Mouse (Mus musculus) intestine, embryonic 15.5 days (tissue): Measurements from ENCODE around the gene Cbfa2t2. TPM values are rescaled to one million over a fixed set of nuclear protein-coding genes. Genes with fewer than 3 reads are reported as not detected.

Source experiments
- ATAC-seq: fragments of 200-750 bp; cut with Nextera tagmentation; 2 replicates; pipeline ENCODE4 v1.8.0; 2017; ENCODE audit warnings: moderate TSS enrichment, moderate library complexity
- H3K27ac ChIP-seq: fragments of 300-500 bp; sonication (generic); 2 replicates; pipeline ENCODE4 v1.5.1; 2015; ENCODE audit warnings: mild to moderate bottlenecking, inconsistent platforms
- H3K27me3 ChIP-seq: fragments of 300-500 bp; sonication (generic); replicated peaks from 2 replicates; pipeline ENCODE4 v1.6.1; 2015; ENCODE audit warnings: inconsistent platforms
- H3K36me3 ChIP-seq: fragments of 300-500 bp; sonication (generic); 2 replicates; pipeline ENCODE4 v1.6.1; 2015; ENCODE audit warnings: inconsistent platforms
- H3K4me1 ChIP-seq: fragments of 300-500 bp; sonication (generic); replicated peaks from 2 replicates; pipeline ENCODE4 v1.6.1; 2015; ENCODE audit warnings: inconsistent platforms
- H3K4me2 ChIP-seq: fragments of 300-500 bp; sonication (generic); replicated peaks from 2 replicates; pipeline ENCODE4 v1.6.1; 2015; ENCODE audit warnings: mild to moderate bottlenecking, inconsistent platforms
- H3K4me3 ChIP-seq: fragments of 300-500 bp; sonication (generic); replicated peaks from 2 replicates; pipeline ENCODE4 v1.5.1; 2015; ENCODE audit warnings: inconsistent platforms
- H3K9ac ChIP-seq: fragments of 300-500 bp; sonication (generic); 2 replicates; pipeline ENCODE4 v1.6.1; 2015; ENCODE audit warnings: inconsistent platforms
- H3K9me3 ChIP-seq: fragments of 300-500 bp; sonication (generic); 2 replicates; pipeline ENCODE4 v1.6.1; 2016; ENCODE audit warnings: inconsistent platforms
- WGBS: fragments of 180-500 bp; shearing (Covaris S2); methylation state at CpG from one replicate; pipeline ENCODE4 v1.1.7; 2015; 5-methylcytosine and 5-hydroxymethylcytosine counted together
- polyA plus RNA-seq: library from polyadenylated mRNA; unstranded; fragments of >200 nt; fragmentation: Nextera tagmentation; extraction: Ambion mirVana; gene quantifications from 2 replicates; pipeline ENCODE4 v1.2.1, GENCODE M21; 2015

Cbfa2t2 gene
- polyA plus RNA-seq, 1 experiment from 2014 or later = 26.3 TPM

- Histone ChIP-seq H3K4me2 (no peak overlapping the region), H3K4me3 (no peak overlapping the region), H3K36me3 (no peaks in the 10 kb centered on the region), H3K27ac (no peak overlapping the region), H3K27me3 (no peaks in the 10 kb centered on the region), H3K9ac (no peak overlapping the region), H3K4me1 (no peaks in the 10 kb centered on the region), H3K9me3 (no peaks in the 10 kb centered on the region)
- 66% methylated on average over 8 of the region's 8 CpGs for WGBS
- ATAC-seq = no peak
Observed at GRCm38 (mm10) chr2:154580586-154580985, 144.3 kb downstream of the Cbfa2t2 start.

DNA sequence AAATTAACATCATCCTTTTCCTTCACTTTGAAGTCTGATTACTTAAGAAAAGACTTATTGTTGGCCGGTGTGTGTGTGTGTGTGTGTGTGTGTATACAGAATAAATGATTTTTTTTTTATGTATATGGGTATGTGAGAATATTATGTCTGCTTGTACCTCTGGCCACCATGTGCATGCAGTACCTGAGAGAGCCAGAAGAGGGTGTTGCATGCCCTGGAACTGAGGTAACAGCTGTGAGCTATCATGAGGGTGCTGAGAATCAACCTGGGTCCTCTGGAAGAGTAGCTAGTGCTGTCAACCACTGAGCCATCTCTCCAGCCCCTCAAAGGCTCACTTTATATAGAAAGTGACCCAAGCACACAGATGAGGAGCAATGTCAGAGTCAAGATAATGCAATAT, 145.1 kb downstream of the Cbfa2t2 start:
- no peaks in the 10 kb centered on the region for H3K9me3 ChIP-seq
- H3K4me1 ChIP-seq = no peaks in the 10 kb centered on the region
- no peak overlapping the region for H3K9ac ChIP-seq
- H3K4me3 ChIP-seq = no peak overlapping the region
- no peak overlapping the region for H3K4me2 ChIP-seq
- H3K36me3 ChIP-seq = no peaks in the 10 kb centered on the region
- WGBS = 92% methylated on average over 1 of the region's 1 CpGs
- H3K27ac ChIP-seq = no peak overlapping the region
- no peaks in the 10 kb centered on the region for H3K27me3 ChIP-seq
- ATAC-seq = no peak

GRCm38 (mm10) chr2:154583906-154584872, 147.9 kb downstream of the Cbfa2t2 start:
- no peaks in the 10 kb centered on the region for H3K27me3 ChIP-seq
- peaks cover 7% of the 10 kb centered on the region for H3K36me3 ChIP-seq
- H3K27ac ChIP-seq = no peak overlapping the region
- no peak overlapping the region for H3K4me3 ChIP-seq
- no peaks in the 10 kb centered on the region for H3K9me3 ChIP-seq
- ATAC-seq = peak; percentile 59
- 58% methylated on average over 15 of the region's 15 CpGs for WGBS
- no peak overlapping the region for H3K4me2 ChIP-seq
- H3K4me1 ChIP-seq = no peaks in the 10 kb centered on the region
- no peak overlapping the region for H3K9ac ChIP-seq

GRCm38 (mm10) chr2:154584931-154585601, 148.8 kb downstream of the Cbfa2t2 start:
- no peaks in the 10 kb centered on the region for H3K4me1 ChIP-seq
- no peak overlapping the region for H3K27ac ChIP-seq
- H3K36me3 ChIP-seq = peaks cover 7% of the 10 kb centered on the region
- ATAC-seq = no peak
- no peaks in the 10 kb centered on the region for H3K27me3 ChIP-seq
- no peaks in the 10 kb centered on the region for H3K9me3 ChIP-seq
- H3K9ac ChIP-seq = no peak overlapping the region
- no peak overlapping the region for H3K4me3 ChIP-seq
- WGBS = 71% methylated on average over 17 of the region's 17 CpGs
- no peak overlapping the region for H3K4me2 ChIP-seq

GRCm38 (mm10) chr2:154586405-154586804, 150.1 kb downstream of the Cbfa2t2 start:
- Histone ChIP-seq H3K36me3 (peaks cover 7% of the 10 kb centered on the region), H3K27me3 (no peaks in the 10 kb centered on the region), H3K4me3 (no peak overlapping the region), H3K27ac (no peak overlapping the region), H3K9me3 (no peaks in the 10 kb centered on the region), H3K9ac (no peak overlapping the region), H3K4me2 (no peak overlapping the region), H3K4me1 (no peaks in the 10 kb centered on the region)
- no peak for ATAC-seq
- WGBS = 76% methylated on average over 5 of the region's 5 CpGs

Other genes with a start within 250 kb of the Cbfa2t2 start
- 0.25 and 8.3 TPM in 2 replicates for gene Bpifb1, start 245.7 kb upstream of the Cbfa2t2 start, polyA plus RNA-seq
- gene Bpifb5, start 212.7 kb upstream of the Cbfa2t2 start, polyA plus RNA-seq = 0.09 and 0.13 TPM in 2 replicates
- not detected in 2 replicates for gene Bpifb9a, start 178.6 kb upstream of the Cbfa2t2 start, polyA plus RNA-seq
- gene Bpifb9b, start 129.3 kb upstream of the Cbfa2t2 start, polyA plus RNA-seq = not detected in 2 replicates
- 16.9 and 18.1 TPM in 2 replicates for gene Cdk5rap1, start 63.5 kb upstream of the Cbfa2t2 start, polyA plus RNA-seq
- gene Snta1, start 28.4 kb upstream of the Cbfa2t2 start, polyA plus RNA-seq = 4.6 and 5.0 TPM in 2 replicates
- 0.52 and 0.57 TPM in 2 replicates for gene 1700003F12Rik, start 110.6 kb downstream of the Cbfa2t2 start, polyA plus RNA-seq
- gene Actl10, start 115.3 kb downstream of the Cbfa2t2 start, polyA plus RNA-seq = 0.15 TPM in 1 of 2 replicates, not detected in the other
- 1.2 TPM in 2 replicates for gene Necab3, start 122.4 kb downstream of the Cbfa2t2 start, polyA plus RNA-seq
- gene E2f1, start 133.4 kb downstream of the Cbfa2t2 start, polyA plus RNA-seq = 16.7 and 18.7 TPM in 2 replicates
- gene Pxmp4, start 167.2 kb downstream of the Cbfa2t2 start, polyA plus RNA-seq = 28.0 and 32.9 TPM in 2 replicates
- 0.69 and 1.0 TPM in 2 replicates for gene Zfp341, start 176.8 kb downstream of the Cbfa2t2 start, polyA plus RNA-seq
- gene 4930519P11Rik, start 177.0 kb downstream of the Cbfa2t2 start, polyA plus RNA-seq = not detected in 2 replicates
- gene Chmp4b, start 215.2 kb downstream of the Cbfa2t2 start, polyA plus RNA-seq = 36.3 and 36.4 TPM in 2 replicates